In the genomic region with DNA sequence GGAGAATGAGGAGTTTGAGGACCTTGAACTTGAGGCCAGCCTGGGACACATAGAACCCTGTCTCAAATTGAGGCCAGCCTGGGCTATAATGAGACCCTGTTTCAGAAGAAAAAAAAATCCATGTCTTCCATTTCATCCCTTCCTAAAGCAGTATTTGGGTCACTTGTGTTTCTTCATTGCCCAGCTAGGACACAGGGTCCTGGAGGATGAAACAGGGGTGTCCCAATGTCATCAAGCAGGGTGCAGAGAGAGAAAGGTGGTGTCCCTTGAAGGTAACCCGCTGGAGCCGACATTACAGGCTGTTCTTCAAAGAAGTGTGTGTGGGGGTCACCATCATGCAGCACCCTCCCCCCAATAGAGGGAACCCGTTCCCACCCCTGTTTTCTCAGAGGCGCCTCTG, we compare ENCODE assay signal across 9 mouse cellular contexts.
A peak's percentile ranks its signal among the peaks of the same experiment; 100 is the strongest.
DNase-seq lines count a peak whose midpoint lies in the region; ATAC-seq and TF ChIP-seq lines count a peak whose summit lies in the region.
"Had no signal": no experiment of that assay in that cellular context is flagged by ENCODE, and none has a peak within 500 bp of the region (broad histone marks: within the 10 kb centered on the region; RNA-seq: fewer than 3 reads in every experiment).

No protein-coding gene starts in this region.

- peaks cover 26% of the 10 kb centered on the region for H3K4me1 ChIP-seq in heart, embryonic 15.5 days (replicated peaks)
- no peaks in the 10 kb centered on the region for H3K4me1 ChIP-seq in heart, adult 2 months (ENCODE audit: control insufficient read depth, insufficient read depth, low read length)
- H3K4me1 ChIP-seq in forebrain, embryonic 11.5 days (replicated peaks; ENCODE audit: control insufficient read depth, insufficient read depth, low read length): peaks cover 45% of the 10 kb centered on the region
- peaks cover 28% of the 10 kb centered on the region for H3K4me1 ChIP-seq in hindbrain, postnatal 0 days (ENCODE audit: insufficient read depth, low read length)
- H3K4me1 ChIP-seq in neural tube, embryonic 15.5 days: peaks cover 45% of the 10 kb centered on the region

- H3K79me2 ChIP-seq in heart, adult 2 months (replicated peaks; ENCODE audit: control insufficient read depth, insufficient read depth, low read length): no peaks in the 10 kb centered on the region

- no peaks in the 10 kb centered on the region for H3K36me3 ChIP-seq in heart, embryonic 15.5 days
- no peaks in the 10 kb centered on the region for H3K36me3 ChIP-seq in heart, adult 2 months (ENCODE audit: control insufficient read depth, insufficient read depth, low read length)
- no peaks in the 10 kb centered on the region for H3K36me3 ChIP-seq in forebrain, embryonic 11.5 days (ENCODE audit: control insufficient read depth, insufficient read depth, low read length)
- no peaks in the 10 kb centered on the region for H3K36me3 ChIP-seq in hindbrain, postnatal 0 days (ENCODE audit: insufficient read depth, low read length)
- H3K36me3 ChIP-seq in neural tube, embryonic 15.5 days: no peaks in the 10 kb centered on the region
- H3K36me3 ChIP-seq: limb, embryonic 13.5 days had no signal

- no peak for ATAC-seq in heart, embryonic 15.5 days (replicated peaks; ENCODE audit: insufficient number of reproducible peaks, insufficient read depth, low FRiP score, low read depth)
- no peak for ATAC-seq in forebrain, embryonic 11.5 days (replicated peaks; ENCODE audit: low FRiP score)
- ATAC-seq in hindbrain, postnatal 0 days: no peak
- no peak for ATAC-seq in neural tube, embryonic 15.5 days (ENCODE audit: low FRiP score)
- ATAC-seq in activated CD4-positive, CD25-positive, alpha-beta regulatory T cell, adult 4 months: no peak

- 0 out of 2 replicates have a peak overlapping the region, but pooled peaks have one; percentile 44 for H3K27ac ChIP-seq in heart, embryonic 15.5 days
- no peak overlapping the region for H3K27ac ChIP-seq in heart, adult 2 months
- H3K27ac ChIP-seq in forebrain, embryonic 11.5 days (ENCODE audit: low read depth, low read length): peak overlapping the region; percentile 94
- H3K27ac ChIP-seq in hindbrain, postnatal 0 days: peak overlapping the region; percentile 67
- peak overlapping the region; percentile 74 for H3K27ac ChIP-seq in neural tube, embryonic 15.5 days (replicated peaks)
- H3K27ac ChIP-seq: limb, embryonic 13.5 days had no signal

- H3K9me3 ChIP-seq in heart, embryonic 15.5 days (replicated peaks): no peaks in the 10 kb centered on the region
- no peaks in the 10 kb centered on the region for H3K9me3 ChIP-seq in forebrain, embryonic 11.5 days (ENCODE audit: control insufficient read depth, low read length)
- H3K9me3 ChIP-seq in hindbrain, postnatal 0 days (ENCODE audit: low read length): no peaks in the 10 kb centered on the region
- H3K9me3 ChIP-seq in neural tube, embryonic 15.5 days (replicated peaks): no peaks in the 10 kb centered on the region
- H3K9me3 ChIP-seq: limb, embryonic 13.5 days had no signal

- 64% methylated on average over 4 of the region's 4 CpGs for WGBS in heart, embryonic 15.5 days
- WGBS in heart, adult 2 months: 74% methylated on average over 4 of the region's 4 CpGs
- 10% methylated on average over 4 of the region's 4 CpGs for WGBS in forebrain, embryonic 11.5 days
- WGBS in hindbrain, postnatal 0 days: 33% methylated on average over 4 of the region's 4 CpGs
- WGBS in neural tube, embryonic 15.5 days: 20% methylated on average over 4 of the region's 4 CpGs

- DNase-seq in heart, adult 2 months: no peak
- no peak for DNase-seq in forebrain, embryonic 11.5 days (ENCODE audit: low spot score)
- no peak for DNase-seq in hindbrain, postnatal 0 days (ENCODE audit: low spot score)
- DNase-seq in frontal cortex, postnatal 25 days (ENCODE audit: low spot score in 2 of 2): no peak
- no peak for DNase-seq in layer of hippocampus, adult 11-12 months (ENCODE audit: low spot score)

- no peak for TF ChIP-seq CTCF in heart, adult 2 months (IDR thresholded peaks at IDR 0.05)
- no peak for TF ChIP-seq CTCF in hindbrain, postnatal 0 days (IDR thresholded peaks at IDR 0.05; ENCODE audit: low read depth)

- no peak for TF ChIP-seq POLR2A in heart, adult 2 months (IDR thresholded peaks at IDR 0.05; ENCODE audit: insufficient read depth, low read depth, low read length)

- no peak overlapping the region for H3K4me2 ChIP-seq in heart, embryonic 15.5 days
- H3K4me2 ChIP-seq in forebrain, embryonic 11.5 days (ENCODE audit: low read depth, low read length, severe bottlenecking): peak overlapping the region; percentile 32
- no peak overlapping the region for H3K4me2 ChIP-seq in hindbrain, postnatal 0 days (ENCODE audit: low read depth, low read length)
- H3K4me2 ChIP-seq in neural tube, embryonic 15.5 days: no peak overlapping the region

- H3K9ac ChIP-seq in heart, embryonic 15.5 days: no peak overlapping the region
- H3K9ac ChIP-seq in heart, adult 2 months (ENCODE audit: low read depth, low read length): no peak overlapping the region
- H3K9ac ChIP-seq in forebrain, embryonic 11.5 days (ENCODE audit: low read length): peak overlapping the region; percentile 46
- no peak overlapping the region for H3K9ac ChIP-seq in hindbrain, postnatal 0 days (replicated peaks; ENCODE audit: low read length)
- H3K9ac ChIP-seq in neural tube, embryonic 15.5 days (replicated peaks): no peak overlapping the region
- H3K9ac ChIP-seq: limb, embryonic 13.5 days had no signal

- no peak for TF ChIP-seq EP300 in heart, adult 2 months (IDR thresholded peaks at IDR 0.05; ENCODE audit: insufficient read depth, low read depth, low read length)

- no peak overlapping the region for H3K4me3 ChIP-seq in heart, embryonic 15.5 days
- no peak overlapping the region for H3K4me3 ChIP-seq in heart, adult 2 months
- H3K4me3 ChIP-seq in forebrain, embryonic 11.5 days (ENCODE audit: low read depth, low read length): no peak overlapping the region
- no peak overlapping the region for H3K4me3 ChIP-seq in hindbrain, postnatal 0 days (ENCODE audit: low read length)
- no peak overlapping the region for H3K4me3 ChIP-seq in neural tube, embryonic 15.5 days (replicated peaks)
- H3K4me3 ChIP-seq: limb, embryonic 13.5 days had no signal

- H3K27me3 ChIP-seq in heart, embryonic 15.5 days: peaks cover 44% of the 10 kb centered on the region
- H3K27me3 ChIP-seq in heart, adult 2 months (ENCODE audit: control insufficient read depth, insufficient read depth, low read length): no peaks in the 10 kb centered on the region
- H3K27me3 ChIP-seq in forebrain, embryonic 11.5 days (ENCODE audit: control insufficient read depth, insufficient read depth, low read length): peaks cover 3% of the 10 kb centered on the region; the same call in 1 of the 2 replicates
- no peaks in the 10 kb centered on the region for H3K27me3 ChIP-seq in hindbrain, postnatal 0 days (ENCODE audit: insufficient read depth, low read length)
- H3K27me3 ChIP-seq in neural tube, embryonic 15.5 days (replicated peaks): no peaks in the 10 kb centered on the region

- intact Hi-C loops in heart, adult 2 months (cut with DNase I): no loop called here
